Mouse (Mus musculus): ENCODE measurements around the gene L3mbtl3. TPM values are rescaled to one million over a fixed set of nuclear protein-coding genes. Genes with fewer than 3 reads are reported as not detected.

L3mbtl3 gene
- total and polyA plus RNA-seq, 2 experiments from 2014 or later, result 15.7 to 31.4 TPM

DNA sequence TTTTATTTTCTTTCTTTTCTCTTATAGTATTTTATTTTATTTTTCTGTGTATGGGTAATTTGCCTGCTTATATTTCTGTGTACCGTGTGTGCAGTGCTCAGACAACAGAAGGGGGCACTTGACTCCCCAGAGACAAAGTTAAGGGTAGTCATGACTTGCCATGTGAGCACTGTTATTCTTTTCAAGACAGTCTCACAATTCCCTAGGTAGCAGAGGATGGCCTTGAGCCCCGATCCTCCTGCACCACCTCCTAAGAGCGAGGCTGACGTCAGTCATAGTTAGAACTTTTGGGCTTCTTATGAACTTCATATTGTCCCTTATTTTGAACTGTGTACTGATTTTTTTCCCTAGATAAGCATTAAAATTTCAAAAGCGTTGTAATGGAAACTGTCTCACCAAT lies 48.5 kb downstream of the L3mbtl3 start:
- no peak overlapping the region for H3K4me3 ChIP-seq (ENCODE audit: low read length)
- DNase-seq (ENCODE audit: low spot score) (no peak), ATAC-seq (no peak)
- H3K9me3 ChIP-seq (ENCODE audit: low read length), result no peaks in the 10 kb centered on the region
- H3K4me2 ChIP-seq (ENCODE audit: low read depth, low read length), result no peak overlapping the region
- no peaks in the 10 kb centered on the region for H3K27me3 ChIP-seq (ENCODE audit: insufficient read depth, low read length)
- H3K36me3 ChIP-seq (ENCODE audit: insufficient read depth, low read length), result peaks cover 9% of the 10 kb centered on the region; the same call in 1 of the 2 replicates
- H3K4me1 ChIP-seq (ENCODE audit: insufficient read depth, low read length), result no peaks in the 10 kb centered on the region
- H3K27ac ChIP-seq, result 0 out of 2 replicates have a peak overlapping the region, but pooled peaks have one; percentile 0
- TF ChIP-seq CTCF (IDR thresholded peaks at IDR 0.05; ENCODE audit: low read depth), result no peak
- WGBS, result 46% methylated on average over 5 of the region's 5 CpGs
- no peak overlapping the region for H3K9ac ChIP-seq (replicated peaks; ENCODE audit: low read length)

DNA sequence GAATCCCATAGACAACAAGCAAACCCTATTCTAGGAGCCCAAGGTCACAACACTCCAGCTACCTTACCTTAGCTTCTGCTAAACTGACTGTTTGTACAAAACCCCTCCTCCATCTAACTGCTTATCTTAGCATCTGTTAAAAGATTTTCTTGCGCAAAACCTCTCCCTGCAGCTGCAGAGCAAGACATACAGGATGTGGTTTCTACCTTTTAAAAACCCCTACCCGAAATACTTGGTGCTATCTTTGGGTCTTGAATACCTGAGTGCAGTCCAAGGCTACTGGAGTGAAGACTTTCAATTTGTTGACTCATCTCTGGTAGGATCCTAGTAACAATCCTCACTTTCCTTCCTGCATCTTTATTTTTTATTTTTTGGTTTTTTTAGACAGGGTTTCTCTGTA lies 50.5 kb downstream of the L3mbtl3 start:
- no peak overlapping the region for H3K9ac ChIP-seq (replicated peaks; ENCODE audit: low read length)

DNA sequence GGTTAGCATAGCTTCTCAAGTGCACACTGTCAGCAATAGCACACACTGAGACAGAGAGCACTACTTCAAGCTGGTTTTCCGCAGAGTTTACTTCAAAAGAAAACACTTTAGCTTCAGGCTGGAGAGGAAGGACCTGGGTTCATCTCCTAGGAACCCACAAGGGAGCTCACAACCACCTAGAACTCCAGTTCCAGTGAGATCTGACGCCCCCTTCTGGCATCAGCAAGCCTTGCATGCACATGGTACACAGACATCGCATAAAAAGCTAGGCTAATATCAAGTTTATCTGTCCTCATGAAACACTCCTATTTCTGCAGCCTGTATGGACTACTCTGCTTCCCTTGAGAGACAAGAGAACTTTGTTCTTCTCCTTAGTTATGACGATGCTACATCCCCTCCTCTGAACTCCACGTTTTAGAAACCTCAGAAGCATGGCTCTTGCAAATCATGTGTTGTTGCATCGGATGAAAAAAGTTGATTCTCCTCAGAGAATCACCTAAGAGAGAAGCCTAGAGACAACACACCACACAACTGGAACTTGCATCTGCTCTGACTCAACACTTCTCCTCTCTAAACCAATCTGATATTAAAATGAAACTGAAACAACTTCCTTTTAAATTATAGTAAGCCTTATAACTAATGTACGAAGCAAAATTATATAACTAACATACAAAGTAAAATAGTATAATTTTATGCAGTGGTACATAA lies 53.3 kb downstream of the L3mbtl3 start:
- no peaks in the 10 kb centered on the region for H3K9me3 ChIP-seq (ENCODE audit: low read length)
- H3K4me2 ChIP-seq (ENCODE audit: low read depth, low read length), result no peak overlapping the region
- H3K4me1 ChIP-seq (ENCODE audit: insufficient read depth, low read length), result no peaks in the 10 kb centered on the region
- ATAC-seq (no peak), DNase-seq (ENCODE audit: low spot score) (no peak)
- no peaks in the 10 kb centered on the region for H3K27me3 ChIP-seq (ENCODE audit: insufficient read depth, low read length)
- TF ChIP-seq CTCF (IDR thresholded peaks at IDR 0.05; ENCODE audit: low read depth), result no peak; the same call in 1 of the 2 replicates
- peaks cover 13% of the 10 kb centered on the region; the same call in 1 of the 2 replicates for H3K36me3 ChIP-seq (ENCODE audit: insufficient read depth, low read length)
- no peak overlapping the region for H3K27ac ChIP-seq
- no peak overlapping the region for H3K4me3 ChIP-seq (ENCODE audit: low read length)
- 83% methylated on average over 7 of the region's 7 CpGs for WGBS
- no peak overlapping the region for H3K9ac ChIP-seq (replicated peaks; ENCODE audit: low read length)

More for the DNA sequence above, 50.5 kb downstream of the L3mbtl3 start:
- Histone ChIP-seq H3K9me3 (ENCODE audit: low read length) (no peaks in the 10 kb centered on the region), H3K27me3 (ENCODE audit: insufficient read depth, low read length) (no peaks in the 10 kb centered on the region), H3K4me2 (ENCODE audit: low read depth, low read length) (no peak overlapping the region), H3K27ac (no peak overlapping the region), H3K4me1 (ENCODE audit: insufficient read depth, low read length) (no peaks in the 10 kb centered on the region), H3K4me3 (ENCODE audit: low read length) (no peak overlapping the region), H3K36me3 (ENCODE audit: insufficient read depth, low read length) (peaks cover 9% of the 10 kb centered on the region; the same call in 1 of the 2 replicates)
- DNase-seq (ENCODE audit: low spot score), result no peak
- 95% methylated on average over 2 of the region's 2 CpGs for WGBS
- ATAC-seq, result no peak
- no peak for TF ChIP-seq CTCF (IDR thresholded peaks at IDR 0.05; ENCODE audit: low read depth)

DNA sequence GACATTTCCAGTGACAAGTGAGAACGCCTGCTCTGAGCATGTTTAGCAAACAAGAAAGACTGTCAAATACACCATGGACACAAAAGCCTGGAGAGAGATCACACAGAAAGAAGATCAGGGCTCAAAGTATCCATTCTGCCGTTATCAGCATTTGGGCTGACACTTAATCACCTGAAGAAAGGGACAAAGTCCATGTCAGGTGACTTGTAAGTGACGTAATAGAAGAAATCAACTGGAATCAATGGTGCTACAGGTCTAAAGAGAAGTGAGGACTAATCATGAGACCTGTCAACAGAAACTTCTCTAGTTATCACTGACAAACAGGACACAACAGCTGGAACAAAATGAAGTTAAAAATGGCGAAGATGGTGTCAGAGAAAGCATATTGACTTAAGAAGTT lies 55.1 kb downstream of the L3mbtl3 start:
- DNase-seq (ENCODE audit: low spot score) (no peak), ATAC-seq (no peak)
- no peaks in the 10 kb centered on the region for H3K4me1 ChIP-seq (ENCODE audit: insufficient read depth, low read length)
- no peaks in the 10 kb centered on the region for H3K9me3 ChIP-seq (ENCODE audit: low read length)
- 92% methylated on average over 4 of the region's 4 CpGs for WGBS
- H3K27me3 ChIP-seq (ENCODE audit: insufficient read depth, low read length), result no peaks in the 10 kb centered on the region
- no peak overlapping the region for H3K4me2 ChIP-seq (ENCODE audit: low read depth, low read length)
- TF ChIP-seq CTCF (IDR thresholded peaks at IDR 0.05; ENCODE audit: low read depth), result no peak
- H3K9ac ChIP-seq (replicated peaks; ENCODE audit: low read length), result no peak overlapping the region
- peaks cover 13% of the 10 kb centered on the region; the same call in 1 of the 2 replicates for H3K36me3 ChIP-seq (ENCODE audit: insufficient read depth, low read length)
- no peak overlapping the region for H3K27ac ChIP-seq
- H3K4me3 ChIP-seq (ENCODE audit: low read length), result no peak overlapping the region

DNA sequence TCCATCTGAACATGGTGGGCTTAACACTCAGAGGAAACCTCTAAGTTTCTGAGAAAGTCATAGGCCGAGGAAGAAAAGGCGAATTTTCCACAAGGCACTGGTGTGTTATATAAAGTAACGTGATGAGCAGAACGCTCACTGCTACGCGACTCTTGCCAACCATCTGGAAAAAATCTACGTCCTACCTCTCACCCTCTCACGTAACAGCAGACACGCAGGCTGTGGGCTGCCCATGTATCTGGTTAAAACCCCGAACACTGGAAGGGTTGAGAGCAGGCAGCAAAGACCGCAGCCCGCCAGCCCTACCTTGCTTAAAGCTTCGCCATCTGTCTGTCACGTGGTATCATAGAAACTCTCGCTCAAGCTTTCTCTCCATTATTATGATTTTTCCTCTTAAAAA lies 61.4 kb downstream of the L3mbtl3 start:
- 93% methylated on average over 15 of the region's 15 CpGs for WGBS
- no peak for DNase-seq (ENCODE audit: low spot score)
- ATAC-seq, result no peak
- H3K9ac ChIP-seq (replicated peaks; ENCODE audit: low read length), result no peak overlapping the region
- H3K36me3 ChIP-seq (ENCODE audit: insufficient read depth, low read length), result peaks cover 20% of the 10 kb centered on the region
- no peaks in the 10 kb centered on the region for H3K9me3 ChIP-seq (ENCODE audit: low read length)
- H3K4me3 ChIP-seq (ENCODE audit: low read length), result no peak overlapping the region
- no peaks in the 10 kb centered on the region for H3K27me3 ChIP-seq (ENCODE audit: insufficient read depth, low read length)
- H3K27ac ChIP-seq, result no peak overlapping the region
- H3K4me2 ChIP-seq (ENCODE audit: low read depth, low read length), result no peak overlapping the region
- no peak for TF ChIP-seq CTCF (IDR thresholded peaks at IDR 0.05; ENCODE audit: low read depth)
- no peaks in the 10 kb centered on the region for H3K4me1 ChIP-seq (ENCODE audit: insufficient read depth, low read length)

DNA sequence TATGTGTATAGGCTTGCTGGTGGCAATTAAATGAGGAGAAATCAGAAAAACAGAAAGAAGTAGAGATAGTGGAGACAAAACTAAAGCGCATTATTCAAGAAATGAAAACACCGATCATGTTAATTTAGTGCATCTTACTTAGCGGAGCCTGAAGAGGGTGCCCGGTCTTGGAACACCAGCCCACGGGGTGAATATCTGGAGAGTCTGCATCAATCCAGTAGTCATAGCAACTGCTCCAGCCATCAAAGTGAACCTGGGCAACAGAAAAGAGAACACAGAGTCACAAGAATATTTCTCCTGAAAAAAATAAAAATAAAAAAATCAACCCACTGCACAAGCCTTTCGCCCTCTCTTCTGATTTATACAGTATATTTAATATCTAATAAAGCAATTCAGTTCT lies 72.3 kb downstream of the L3mbtl3 start:
- no peak for TF ChIP-seq CTCF (IDR thresholded peaks at IDR 0.05; ENCODE audit: low read depth)
- no peak for ATAC-seq
- WGBS, result 85% methylated on average over 6 of the region's 6 CpGs
- Histone ChIP-seq H3K36me3 (ENCODE audit: insufficient read depth, low read length) (peaks cover 8% of the 10 kb centered on the region), H3K4me2 (ENCODE audit: low read depth, low read length) (no peak overlapping the region), H3K27me3 (ENCODE audit: insufficient read depth, low read length) (no peaks in the 10 kb centered on the region), H3K4me3 (ENCODE audit: low read length) (no peak overlapping the region), H3K9ac (replicated peaks; ENCODE audit: low read length) (no peak overlapping the region), H3K4me1 (ENCODE audit: insufficient read depth, low read length) (no peaks in the 10 kb centered on the region), H3K27ac (no peak overlapping the region), H3K9me3 (ENCODE audit: low read length) (no peaks in the 10 kb centered on the region)
- no peak for DNase-seq (ENCODE audit: low spot score)

DNA sequence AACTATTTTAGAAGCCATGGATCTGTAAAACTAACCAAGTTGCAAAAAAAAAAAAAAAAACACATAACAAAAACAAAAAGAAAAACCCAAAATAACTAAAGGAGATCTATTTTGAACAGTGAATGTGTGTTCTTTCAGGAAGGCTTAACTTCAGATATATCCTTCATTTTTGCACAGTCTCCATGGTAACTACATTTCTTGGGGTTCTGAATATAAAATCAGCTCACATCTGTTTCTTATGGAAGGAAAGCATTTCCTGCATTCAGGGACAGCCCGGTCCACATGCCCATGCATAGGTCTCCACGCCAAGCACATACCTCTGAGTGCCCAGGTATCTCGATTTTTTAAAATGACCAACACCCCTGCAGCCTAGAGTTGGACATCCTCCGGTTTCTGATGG lies 73.4 kb downstream of the L3mbtl3 start:
- Histone ChIP-seq H3K36me3 (ENCODE audit: insufficient read depth, low read length) (peaks cover 3% of the 10 kb centered on the region), H3K4me2 (ENCODE audit: low read depth, low read length) (no peak overlapping the region), H3K4me3 (ENCODE audit: low read length) (no peak overlapping the region), H3K27me3 (ENCODE audit: insufficient read depth, low read length) (no peaks in the 10 kb centered on the region), H3K9ac (replicated peaks; ENCODE audit: low read length) (no peak overlapping the region), H3K9me3 (ENCODE audit: low read length) (no peaks in the 10 kb centered on the region), H3K27ac (no peak overlapping the region), H3K4me1 (ENCODE audit: insufficient read depth, low read length) (no peaks in the 10 kb centered on the region)
- no peak for DNase-seq (ENCODE audit: low spot score)
- WGBS, result 92% methylated on average over 4 of the region's 4 CpGs
- ATAC-seq, result no peak
- TF ChIP-seq CTCF (IDR thresholded peaks at IDR 0.05; ENCODE audit: low read depth), result no peak

All from hindbrain, postnatal 0 days (tissue).